Mouse (Mus musculus): ENCODE measurements around the gene Mrpl53. TPM values are rescaled to one million over a fixed set of nuclear protein-coding genes. Genes with fewer than 3 reads are reported as not detected.

Mrpl53 gene
- polyA plus RNA-seq, 1 experiment from 2014 or later: 90.2 TPM

DNA sequence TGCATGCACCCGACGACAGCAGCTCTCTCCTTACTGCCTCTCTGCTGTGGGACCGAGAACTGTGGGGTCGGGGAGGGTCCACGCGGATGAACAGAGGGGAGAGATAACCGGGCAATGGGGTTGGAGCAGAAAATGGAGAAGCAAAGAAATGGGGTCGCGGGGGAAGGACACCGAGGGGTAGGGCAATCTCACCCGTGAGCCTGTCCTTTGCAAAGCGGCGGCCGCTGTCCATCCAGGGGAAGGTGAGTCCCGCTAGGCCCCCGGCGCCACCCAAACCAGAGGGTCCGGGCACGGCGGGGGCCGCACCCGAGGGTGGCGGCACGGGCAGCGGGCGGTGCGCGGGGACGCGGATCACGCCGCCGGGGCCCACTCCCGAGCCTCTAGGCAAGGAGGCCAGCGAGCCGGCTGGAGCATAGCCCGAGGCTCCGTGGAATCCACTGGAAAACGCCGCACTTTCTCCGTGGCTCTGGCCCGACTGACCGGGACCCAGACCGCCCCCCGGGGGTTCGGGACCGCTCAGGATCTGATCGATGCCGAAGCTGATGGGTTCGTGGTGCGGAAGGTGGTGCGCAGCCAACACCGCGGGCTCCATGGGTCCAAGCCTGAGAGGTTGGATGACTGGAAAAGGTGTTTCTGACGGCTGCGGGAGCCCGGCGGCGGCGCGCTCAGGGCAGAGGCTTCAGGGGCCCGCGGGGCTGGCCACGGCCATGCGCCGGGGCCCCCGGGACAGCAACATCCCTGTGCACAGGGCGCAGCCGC is 39.2 kb upstream of the Mrpl53 start:
- Histone ChIP-seq H3K36me3 (replicated peaks; ENCODE audit: insufficient read depth, low read length) (no peaks in the 10 kb centered on the region), H3K4me3 (ENCODE audit: low read depth, low read length) (peak overlapping the region; percentile 16; the same call in 1 of the 2 replicates), H3K27me3 (ENCODE audit: insufficient read depth, low read length) (peaks cover 99% of the 10 kb centered on the region), H3K9ac (replicated peaks) (no peak overlapping the region), H3K4me2 (ENCODE audit: low read depth, low read length) (0 out of 2 replicates have a peak overlapping the region, but pooled peaks have one; percentile 62), H3K9me3 (ENCODE audit: low read length) (no peaks in the 10 kb centered on the region), H3K4me1 (ENCODE audit: insufficient read depth) (peaks cover 10% of the 10 kb centered on the region), H3K27ac (ENCODE audit: low read depth) (no peak overlapping the region)
- 2% methylated on average over 64 of the region's 69 CpGs for WGBS (ENCODE audit: insufficient replicate concordance)
- no peak for TF ChIP-seq EP300 (IDR thresholded peaks at IDR 0.05; ENCODE audit: low read depth)
- TF ChIP-seq CTCF (IDR thresholded peaks at IDR 0.05; ENCODE audit: low read depth): no peak
- no peak for DNase-seq
- ATAC-seq: 0 out of 2 replicates have a peak, but pooled peaks have one; percentile 8

DNA sequence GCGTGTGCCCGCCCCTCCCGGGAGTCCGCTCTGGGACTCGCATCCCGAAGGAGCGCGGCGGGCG is 38.8 kb upstream of the Mrpl53 start, which contains the start of gene Tlx2:
Gene Tlx2, minus strand, starts transcription at position 47 of the 64 bp plus-strand sequence.
- ATAC-seq (no peak), DNase-seq (no peak)
- Histone ChIP-seq H3K27ac (ENCODE audit: low read depth) (no peak within 1 kb of the TSS), H3K27me3 (ENCODE audit: insufficient read depth, low read length) (peaks cover 96% of the 10 kb centered on the region), H3K9ac (replicated peaks) (no peak within 1 kb of the TSS), H3K36me3 (replicated peaks; ENCODE audit: insufficient read depth, low read length) (no peaks in the 10 kb centered on the region), H3K9me3 (ENCODE audit: low read length) (no peaks in the 10 kb centered on the region), H3K4me3 (ENCODE audit: low read depth, low read length) (peak within 1 kb of the TSS; percentile 26; the same call in 1 of the 2 replicates), H3K4me2 (ENCODE audit: low read depth, low read length) (peak within 1 kb of the TSS; percentile 62; the same call in 1 of the 2 replicates), H3K4me1 (ENCODE audit: insufficient read depth) (peaks cover 10% of the 10 kb centered on the region)
- WGBS (ENCODE audit: insufficient replicate concordance): 2% methylated on average over 8 of the region's 10 CpGs
- no peak for TF ChIP-seq EP300 (IDR thresholded peaks at IDR 0.05; ENCODE audit: low read depth)
- TF ChIP-seq CTCF (IDR thresholded peaks at IDR 0.05; ENCODE audit: low read depth): no peak

DNA sequence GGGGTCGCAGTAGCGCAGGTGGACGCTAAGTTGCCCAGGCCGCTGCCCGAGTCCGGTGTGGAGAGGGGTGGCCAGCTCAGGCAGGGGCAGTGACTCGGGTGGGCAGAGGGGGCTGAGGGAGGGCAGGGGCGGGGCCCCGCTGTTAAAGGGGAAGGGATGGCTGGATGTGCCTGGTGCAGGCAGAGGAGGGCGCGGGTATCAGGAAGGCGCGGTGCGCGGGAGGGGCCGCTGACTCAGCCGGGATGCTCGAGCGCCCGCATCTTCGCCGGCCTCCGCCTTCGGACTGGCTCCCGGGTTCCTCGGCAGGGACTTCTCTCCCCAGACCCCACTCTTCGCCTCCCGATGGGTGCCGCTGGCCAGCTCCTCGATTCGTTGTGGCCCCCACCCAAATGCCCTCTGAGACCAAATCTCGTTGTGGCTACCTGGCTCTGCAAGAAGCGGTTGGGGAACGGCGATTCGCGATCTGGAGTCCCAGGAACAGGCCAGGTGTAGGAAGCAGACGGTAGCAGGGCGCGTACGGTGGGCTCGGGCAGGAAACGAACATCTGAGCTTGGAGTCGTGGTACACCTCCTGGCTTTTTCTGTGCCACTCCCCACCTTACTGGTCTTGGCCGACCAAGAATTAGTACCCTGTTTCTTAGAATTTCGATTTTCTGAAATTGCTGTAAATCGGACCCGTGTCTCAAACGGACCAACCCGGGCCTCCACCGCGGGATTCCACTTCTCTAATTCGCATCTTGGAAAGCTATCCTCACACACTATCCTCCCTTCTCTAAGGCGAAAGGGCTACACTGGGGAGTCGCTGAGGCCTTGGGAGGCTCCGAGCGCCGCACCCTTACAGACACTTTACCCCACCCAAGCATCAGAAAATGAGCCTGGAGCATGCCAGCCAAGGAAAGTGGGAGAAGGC is 38.3 kb upstream of the Mrpl53 start:
- ATAC-seq: 0 out of 2 replicates have a peak, but pooled peaks have one; percentile 14

DNA sequence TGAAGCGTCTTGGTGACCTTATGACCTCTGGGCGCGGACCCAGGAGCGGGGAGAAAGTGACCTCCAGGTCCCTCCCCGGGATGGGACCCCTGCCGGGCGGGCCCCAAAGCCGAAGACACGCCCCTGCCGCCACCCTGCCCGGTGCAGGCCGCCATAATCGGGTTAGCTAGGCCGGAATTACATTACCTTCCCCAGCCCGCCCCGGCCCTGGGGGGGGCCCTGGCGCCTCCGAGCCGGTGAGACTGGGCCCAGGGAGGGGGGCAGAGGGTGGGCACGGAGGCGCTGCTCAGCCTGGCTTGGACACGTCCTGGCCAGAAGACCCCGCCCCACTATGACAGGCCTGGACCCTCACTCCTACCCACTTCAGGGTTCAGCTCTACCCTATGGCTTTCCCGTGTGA is 37.6 kb upstream of the Mrpl53 start:
- Histone ChIP-seq H3K9me3 (ENCODE audit: low read length) (no peaks in the 10 kb centered on the region), H3K4me1 (ENCODE audit: insufficient read depth) (peaks cover 10% of the 10 kb centered on the region), H3K9ac (replicated peaks) (no peak overlapping the region), H3K4me3 (ENCODE audit: low read depth, low read length) (no peak overlapping the region), H3K4me2 (ENCODE audit: low read depth, low read length) (no peak overlapping the region), H3K27me3 (ENCODE audit: insufficient read depth, low read length) (peaks cover 93% of the 10 kb centered on the region), H3K36me3 (replicated peaks; ENCODE audit: insufficient read depth, low read length) (no peaks in the 10 kb centered on the region), H3K27ac (ENCODE audit: low read depth) (no peak overlapping the region)
- no peak for DNase-seq
- TF ChIP-seq CTCF (IDR thresholded peaks at IDR 0.05; ENCODE audit: low read depth) (no peak), EP300 (IDR thresholded peaks at IDR 0.05; ENCODE audit: low read depth) (no peak)
- no peak for ATAC-seq
- WGBS (ENCODE audit: insufficient replicate concordance): 2% methylated on average over 21 of the region's 24 CpGs

More for the DNA sequence above, 38.3 kb upstream of the Mrpl53 start:
- TF ChIP-seq CTCF (IDR thresholded peaks at IDR 0.05; ENCODE audit: low read depth) (no peak), EP300 (IDR thresholded peaks at IDR 0.05; ENCODE audit: low read depth) (no peak)
- Histone ChIP-seq H3K4me3 (ENCODE audit: low read depth, low read length) (peak overlapping the region; percentile 16; the same call in 1 of the 2 replicates), H3K4me2 (ENCODE audit: low read depth, low read length) (0 out of 2 replicates have a peak overlapping the region, but pooled peaks have one; percentile 5), H3K4me1 (ENCODE audit: insufficient read depth) (peaks cover 10% of the 10 kb centered on the region), H3K9ac (replicated peaks) (no peak overlapping the region), H3K27ac (ENCODE audit: low read depth) (no peak overlapping the region), H3K27me3 (ENCODE audit: insufficient read depth, low read length) (peaks cover 94% of the 10 kb centered on the region), H3K36me3 (replicated peaks; ENCODE audit: insufficient read depth, low read length) (no peaks in the 10 kb centered on the region), H3K9me3 (ENCODE audit: low read length) (no peaks in the 10 kb centered on the region)
- 2% methylated on average over 46 of the region's 58 CpGs for WGBS (ENCODE audit: insufficient replicate concordance)
- DNase-seq: no peak

DNA sequence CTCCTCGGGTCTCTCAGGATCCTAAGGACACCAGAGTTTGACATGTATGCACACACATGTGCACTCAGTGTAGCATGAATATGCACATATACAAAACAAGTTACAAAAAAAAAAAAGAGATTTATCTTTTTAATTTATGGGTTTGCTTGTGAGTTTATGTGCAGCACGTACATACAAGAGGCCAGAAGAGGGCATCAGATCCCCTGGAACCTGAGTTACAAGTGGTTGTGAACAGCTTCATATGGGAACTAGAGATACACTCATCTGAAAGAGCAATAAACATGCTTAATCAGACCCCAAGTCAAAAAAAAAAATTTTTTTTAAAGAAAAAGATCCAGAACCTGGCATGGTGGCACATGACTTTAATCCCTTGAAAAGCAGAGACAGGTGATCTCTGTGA is 33.9 kb upstream of the Mrpl53 start:
- no peak overlapping the region for H3K4me3 ChIP-seq (ENCODE audit: low read depth, low read length)
- ATAC-seq (no peak), DNase-seq (no peak)
- no peak overlapping the region for H3K27ac ChIP-seq (ENCODE audit: low read depth)
- peaks cover 17% of the 10 kb centered on the region for H3K4me1 ChIP-seq (ENCODE audit: insufficient read depth)
- H3K9ac ChIP-seq (replicated peaks): no peak overlapping the region
- TF ChIP-seq CTCF (IDR thresholded peaks at IDR 0.05; ENCODE audit: low read depth): peak; percentile 51
- no peak for TF ChIP-seq EP300 (IDR thresholded peaks at IDR 0.05; ENCODE audit: low read depth)
- no peaks in the 10 kb centered on the region for H3K9me3 ChIP-seq (ENCODE audit: low read length)
- H3K4me2 ChIP-seq (ENCODE audit: low read depth, low read length): no peak overlapping the region
- WGBS (ENCODE audit: insufficient replicate concordance): 19% methylated on average over 2 of the region's 2 CpGs
- H3K27me3 ChIP-seq (ENCODE audit: insufficient read depth, low read length): peaks cover 59% of the 10 kb centered on the region
- H3K36me3 ChIP-seq (replicated peaks; ENCODE audit: insufficient read depth, low read length): no peaks in the 10 kb centered on the region; the same call in 1 of the 2 replicates

DNA sequence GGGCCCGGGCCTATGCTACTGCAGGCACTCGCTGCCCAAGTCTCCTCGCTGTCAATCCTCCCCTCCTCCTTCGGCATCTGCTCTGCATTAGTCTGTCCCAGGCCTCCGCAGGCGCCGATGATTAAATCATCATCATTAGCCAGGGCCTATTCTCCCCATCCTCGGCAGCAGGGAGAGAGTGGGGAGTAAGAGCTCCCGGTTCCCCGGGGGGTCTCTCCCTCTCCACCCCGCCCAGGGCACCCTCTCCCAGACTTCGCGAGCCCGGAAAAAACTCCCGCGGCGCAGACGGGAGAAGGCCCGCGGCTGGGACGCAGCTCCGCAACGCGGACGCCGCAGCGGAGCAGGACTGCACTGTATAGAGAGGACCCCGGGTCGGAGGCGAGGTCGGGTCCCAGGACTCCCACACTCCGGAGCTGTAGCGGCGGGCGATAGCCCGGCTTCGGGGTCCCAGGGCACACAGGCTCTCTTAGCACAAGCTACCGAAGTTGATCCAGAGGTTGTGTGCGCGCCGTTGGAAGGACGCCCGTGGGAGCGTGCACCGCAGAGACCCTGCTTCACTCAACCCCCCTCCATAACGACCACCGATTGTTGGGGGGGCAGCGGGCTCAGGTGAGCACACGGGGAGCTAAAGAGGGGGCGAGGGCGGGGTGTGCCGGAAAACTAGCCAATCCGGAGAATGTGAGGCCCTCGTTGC is 31.1 kb upstream of the Mrpl53 start, which contains the start of gene Pcgf1:
Gene Pcgf1, plus strand, starts transcription at position 240 of the 694 bp plus-strand sequence.
- H3K4me2 ChIP-seq (ENCODE audit: low read depth, low read length): peak within 1 kb of the TSS; percentile 99
- peak; percentile 26 for ATAC-seq
- TF ChIP-seq CTCF (IDR thresholded peaks at IDR 0.05; ENCODE audit: low read depth): no peak
- WGBS (ENCODE audit: insufficient replicate concordance): under 1% methylated on average over 54 of the region's 54 CpGs
- H3K9ac ChIP-seq (replicated peaks): peak within 1 kb of the TSS; percentile 84
- peaks cover 33% of the 10 kb centered on the region for H3K27me3 ChIP-seq (ENCODE audit: insufficient read depth, low read length)
- peaks cover 18% of the 10 kb centered on the region for H3K4me1 ChIP-seq (ENCODE audit: insufficient read depth)
- H3K36me3 ChIP-seq (replicated peaks; ENCODE audit: insufficient read depth, low read length): peaks cover 2% of the 10 kb centered on the region; the same call in 1 of the 2 replicates
- H3K27ac ChIP-seq (ENCODE audit: low read depth): peak within 1 kb of the TSS; percentile 82
- peak; percentile 55 for DNase-seq
- H3K9me3 ChIP-seq (ENCODE audit: low read length): no peaks in the 10 kb centered on the region
- H3K4me3 ChIP-seq (ENCODE audit: low read depth, low read length): peak within 1 kb of the TSS; percentile 91

All from liver, postnatal 0 days (tissue).